Mouse (Mus musculus): ENCODE measurements at regions not wholly inside any gene's neighbourhood (a gene's known extent, or its start where the extent isn't known, plus 50 kb on each side); places are given as distances from the start of the nearest gene placed in this dataset.

DNA sequence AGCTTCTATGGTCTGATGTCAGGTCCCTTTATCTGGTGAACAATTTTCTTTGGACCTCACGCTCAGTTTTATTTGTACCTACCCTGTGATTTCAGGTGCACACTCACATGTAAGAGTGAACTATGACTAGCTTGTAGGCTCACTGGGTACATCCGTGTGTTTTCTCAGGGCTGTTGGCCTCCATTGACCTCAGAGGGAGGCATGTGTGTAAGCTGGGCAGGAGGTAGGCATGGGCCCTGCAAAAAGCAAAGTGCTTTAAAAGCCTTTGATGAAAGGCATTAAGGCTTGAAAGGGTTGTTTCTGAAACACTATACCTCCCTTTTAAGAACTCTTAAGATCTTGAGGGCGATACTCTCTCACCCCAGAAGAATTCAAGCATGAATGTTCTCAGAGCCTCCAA is 112.9 kb upstream of the Gdnf start:
- DNase-seq = no peak

DNA sequence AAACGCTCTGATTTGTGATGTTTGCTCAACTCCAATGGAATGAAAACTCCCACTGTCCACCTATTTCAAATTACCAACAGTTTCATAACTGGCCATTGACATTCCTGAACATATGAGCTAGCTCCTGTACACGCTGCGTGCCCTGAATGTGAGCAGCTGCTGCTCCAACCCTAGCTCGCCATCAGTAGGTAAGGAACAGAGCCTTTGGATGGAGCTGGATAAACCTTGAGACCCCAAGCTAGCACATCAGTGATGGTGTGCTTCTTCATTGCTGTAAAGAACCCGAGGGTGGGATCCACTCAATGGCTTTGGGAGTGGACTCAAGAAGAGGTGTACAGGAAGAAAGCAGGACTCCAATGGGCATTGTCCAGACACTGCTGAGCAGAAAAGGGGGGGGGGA is 101.8 kb upstream of the Gdnf start:
- DNase-seq = no peak

- DNase-seq = no peak
These were observed 96.0 kb upstream of the Gdnf start for GRCm38 (mm10) chr15:7714641-7715040.

- no peak for DNase-seq
These were observed 94.5 kb upstream of the Gdnf start for GRCm38 (mm10) chr15:7716188-7716587.

- no peak for DNase-seq
These were observed 87.4 kb upstream of the Gdnf start for GRCm38 (mm10) chr15:7723202-7723721.

DNA sequence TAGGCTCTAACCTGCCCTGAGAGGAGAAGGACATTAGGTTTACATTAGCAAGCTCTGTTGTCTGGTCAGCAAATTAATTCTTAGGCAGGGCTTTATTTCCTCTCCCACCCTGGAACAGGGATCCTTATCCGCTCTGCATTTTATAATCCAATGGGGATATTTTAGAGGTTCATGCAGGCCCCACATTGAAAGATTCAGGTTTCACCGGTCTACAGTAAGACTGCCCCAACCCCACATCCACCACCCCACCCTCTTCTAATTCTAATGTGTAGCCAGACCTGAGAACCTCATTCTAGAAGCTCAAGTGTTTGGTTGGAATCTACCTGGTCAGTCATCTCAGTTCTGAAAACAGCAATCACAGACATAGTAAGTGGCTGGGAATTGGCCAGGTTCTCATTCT is 86.9 kb upstream of the Gdnf start:
- DNase-seq = no peak

DNA sequence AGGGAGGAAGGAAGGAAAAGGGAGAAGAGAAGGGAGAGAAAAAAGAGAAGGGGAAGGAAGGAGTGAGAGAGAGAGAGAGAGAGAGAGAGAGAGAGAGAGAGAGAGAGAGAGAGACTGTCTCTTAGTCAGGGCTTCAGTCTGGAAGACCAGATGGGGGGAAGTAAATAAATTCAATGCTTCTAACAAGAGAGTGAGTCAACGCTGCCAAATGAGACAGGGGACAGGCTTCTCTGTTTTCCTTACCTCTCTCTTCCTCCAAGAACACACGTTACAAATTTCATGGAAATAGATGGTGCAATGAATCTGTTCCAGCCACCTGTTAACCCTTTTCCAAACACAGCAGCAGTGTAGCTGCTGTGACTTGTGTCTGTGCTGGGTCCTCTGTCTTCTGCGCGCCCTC is 85.1 kb upstream of the Gdnf start:
- DNase-seq = no peak

DNA sequence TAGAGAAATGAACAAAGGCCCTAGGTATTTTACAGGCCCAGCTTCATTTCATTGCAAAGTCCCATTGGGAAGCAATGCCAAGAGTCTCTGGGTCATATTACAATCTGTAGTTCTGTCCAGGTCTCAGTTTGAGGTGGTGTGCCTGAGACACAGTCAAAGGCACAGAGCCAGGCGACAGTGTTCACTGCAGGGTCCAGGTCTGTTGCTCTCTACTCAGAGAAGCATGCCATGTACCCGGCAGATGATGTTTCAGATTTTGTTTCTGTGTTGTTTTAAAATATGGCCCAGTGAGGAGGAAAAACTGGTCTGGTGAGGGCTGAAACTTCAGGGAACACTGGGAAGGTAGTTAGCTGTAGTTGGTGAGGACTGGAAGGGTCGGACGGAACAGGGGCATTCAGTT is 63.1 kb upstream of the Gdnf start:
- DNase-seq = no peak

DNA sequence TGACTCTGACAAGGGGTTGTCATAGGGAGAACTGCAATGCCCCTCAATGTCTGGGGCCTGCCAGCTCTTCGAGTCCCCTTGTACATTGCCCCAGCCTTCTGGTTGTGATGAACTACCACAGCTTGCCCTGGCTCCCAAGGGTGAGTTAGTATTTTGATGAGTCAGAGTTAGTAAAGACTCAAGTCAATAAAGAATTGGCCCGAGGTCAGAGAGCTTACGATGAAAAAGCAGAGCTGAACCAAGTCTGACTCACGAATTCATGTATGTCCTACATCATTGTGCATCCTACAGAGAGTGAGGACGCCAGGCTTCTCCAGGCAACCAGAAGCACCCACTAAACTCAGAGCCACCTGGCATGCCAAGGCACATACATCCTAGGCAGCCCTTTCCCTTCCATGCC is 60.2 kb upstream of the Gdnf start:
- DNase-seq = no peak

All from cerebellum, postnatal 36 days (tissue).